Mouse (Mus musculus) forebrain, postnatal 0 days (tissue): ENCODE data around the gene Ndnf. TPM values are rescaled to one million over a fixed set of nuclear protein-coding genes. Genes with fewer than 3 reads are reported as not detected.

ENCODE experiments used
- ATAC-seq: fragments of 200-750 bp; cut with Nextera tagmentation; 2 replicates; pipeline ENCODE4 v1.8.0; 2017; ENCODE audit warnings: mild to moderate bottlenecking, moderate library complexity
- DNase-seq: peaks from one replicate; pipeline ENCODE4 v3.0.0-alpha.2; 2015
- H3K27ac ChIP-seq: fragments of 300-500 bp; sonication (generic); 2 replicates; pipeline ENCODE4 v1.5.1; 2014; ENCODE audit warnings: low read depth, mild to moderate bottlenecking, antibody characterized with exemption, low read length, moderate library complexity, mixed read lengths
- H3K27me3 ChIP-seq: fragments of 300-500 bp; sonication (generic); 2 replicates; pipeline ENCODE4 v1.6.1; 2014; ENCODE audit warnings: mild to moderate bottlenecking, low read length, mixed read lengths; ENCODE audit not compliant: insufficient read depth
- H3K36me3 ChIP-seq: fragments of 300-500 bp; sonication (generic); 2 replicates; pipeline ENCODE4 v1.6.1; 2014; ENCODE audit warnings: mild to moderate bottlenecking, moderate library complexity; ENCODE audit not compliant: insufficient read depth
- H3K4me1 ChIP-seq: fragments of 300-500 bp; sonication (generic); 2 replicates; pipeline ENCODE4 v1.6.1; 2014; ENCODE audit warnings: antibody characterized with exemption; ENCODE audit not compliant: insufficient read depth
- H3K4me2 ChIP-seq: fragments of 300-500 bp; sonication (generic); 2 replicates; pipeline ENCODE4 v1.6.1; 2014; ENCODE audit warnings: low read depth, mild to moderate bottlenecking, moderate library complexity
- H3K4me3 ChIP-seq: fragments of 300-500 bp; sonication (generic); 2 replicates; pipeline ENCODE4 v1.5.1; 2014; ENCODE audit warnings: low read depth, low read length, mixed read lengths
- H3K9ac ChIP-seq: fragments of 300-500 bp; sonication (generic); 2 replicates; pipeline ENCODE4 v1.6.1; 2014; ENCODE audit warnings: mild to moderate bottlenecking
- H3K9me3 ChIP-seq: fragments of 300-500 bp; sonication (generic); 2 replicates; pipeline ENCODE4 v1.6.1; 2016; ENCODE audit warnings: low read length
- CTCF ChIP-seq: sonication (generic); IDR thresholded peaks from 2 replicates; pipeline ENCODE4 v1.5.1; 2016; ENCODE audit warnings: antibody characterized with exemption, control low read depth, low read depth
- WGBS: fragments of 180-500 bp; shearing (Covaris S2); extraction: QIAGEN DNeasy Blood & Tissue Kit; methylation state at CpG from one replicate; pipeline ENCODE4 v1.1.7; 2014; 5-methylcytosine and 5-hydroxymethylcytosine counted together
- polyA plus RNA-seq: library from polyadenylated mRNA; unstranded; fragments of >200 nt; fragmentation: Nextera tagmentation; extraction: Ambion mirVana; gene quantifications from 2 replicates; pipeline ENCODE4 v1.2.1, GENCODE M21; 2015
- total RNA-seq: library from RNA; depleted of rRNA; stranded (reverse); fragments of >200 nt; gene quantifications from 2 replicates; pipeline ENCODE4 v1.2.3, GENCODE M21; 2014; rRNA removed

The Ndnf gene
- total and polyA plus RNA-seq, 2 experiments from 2014 or later = 6.1 to 24.2 TPM

- Histone ChIP-seq H3K4me2 (no peak overlapping the region), H3K36me3 (no peaks in the 10 kb centered on the region), H3K9ac (no peak overlapping the region), H3K9me3 (0 out of 2 replicates have a peak, but pooled peaks cover 6% of the 10 kb centered on the region), H3K4me3 (no peak overlapping the region), H3K27ac (no peak overlapping the region), H3K27me3 (no peaks in the 10 kb centered on the region), H3K4me1 (no peaks in the 10 kb centered on the region)
- TF ChIP-seq CTCF = no peak
- no peak for DNase-seq
- 13% methylated on average over 1 of the region's 1 CpGs for WGBS
- ATAC-seq = no peak
These were observed 71.9 kb downstream of the Ndnf start for GRCm38 (mm10) chr6:65743144-65743870.

GRCm38 (mm10) chr6:65743871-65744202 is 72.4 kb downstream of the Ndnf start:
- TF ChIP-seq CTCF = no peak
- DNase-seq (no peak), ATAC-seq (no peak)
- Histone ChIP-seq H3K36me3 (no peaks in the 10 kb centered on the region), H3K4me1 (no peaks in the 10 kb centered on the region), H3K9me3 (0 out of 2 replicates have a peak, but pooled peaks cover 6% of the 10 kb centered on the region), H3K4me3 (no peak overlapping the region), H3K9ac (no peak overlapping the region), H3K4me2 (no peak overlapping the region), H3K27me3 (no peaks in the 10 kb centered on the region), H3K27ac (no peak overlapping the region)

- Histone ChIP-seq H3K4me3 (no peak overlapping the region), H3K27ac (no peak overlapping the region), H3K36me3 (no peaks in the 10 kb centered on the region), H3K9me3 (no peaks in the 10 kb centered on the region), H3K4me2 (no peak overlapping the region), H3K9ac (no peak overlapping the region), H3K4me1 (no peaks in the 10 kb centered on the region), H3K27me3 (no peaks in the 10 kb centered on the region)
- no peak for ATAC-seq
- no peak for TF ChIP-seq CTCF
- 48% methylated on average over 7 of the region's 7 CpGs for WGBS
- DNase-seq = no peak
These were observed 86.8 kb downstream of the Ndnf start for GRCm38 (mm10) chr6:65758214-65758613.

GRCm38 (mm10) chr6:65759174-65759573 is 87.8 kb downstream of the Ndnf start:
- Histone ChIP-seq H3K9me3 (no peaks in the 10 kb centered on the region), H3K9ac (no peak overlapping the region), H3K4me1 (no peaks in the 10 kb centered on the region), H3K4me2 (no peak overlapping the region), H3K36me3 (no peaks in the 10 kb centered on the region), H3K27ac (no peak overlapping the region), H3K4me3 (no peak overlapping the region), H3K27me3 (no peaks in the 10 kb centered on the region)
- WGBS = 90% methylated on average over 5 of the region's 5 CpGs
- DNase-seq (no peak), ATAC-seq (no peak)
- no peak for TF ChIP-seq CTCF

GRCm38 (mm10) chr6:65760073-65760472 is 88.7 kb downstream of the Ndnf start:
- 91% methylated on average over 3 of the region's 3 CpGs for WGBS
- Histone ChIP-seq H3K9me3 (no peaks in the 10 kb centered on the region), H3K4me2 (no peak overlapping the region), H3K4me3 (no peak overlapping the region), H3K27ac (no peak overlapping the region), H3K36me3 (no peaks in the 10 kb centered on the region), H3K4me1 (no peaks in the 10 kb centered on the region; the same call in 1 of the 2 replicates), H3K9ac (no peak overlapping the region), H3K27me3 (no peaks in the 10 kb centered on the region)
- TF ChIP-seq CTCF = no peak
- DNase-seq = no peak
- ATAC-seq = no peak

Other genes starting within 250 kb of the Ndnf start
- not detected in 2 replicates for gene Tnip3, start 146.3 kb upstream of the Ndnf start, total RNA-seq
- 0.07 and 0.14 TPM in 2 replicates for gene Tnip3, start 146.3 kb upstream of the Ndnf start, polyA plus RNA-seq
- 6.5 and 8.7 TPM in 2 replicates for gene Prdm5, start 107.4 kb downstream of the Ndnf start, total RNA-seq
- gene Prdm5, start 107.4 kb downstream of the Ndnf start, polyA plus RNA-seq = 2.6 and 3.6 TPM in 2 replicates